Comparison of ENCODE assay signal across 8 mouse cellular contexts in genomic region chr9:43107187-43107517, GRCm38 (mm10). TPM values are rescaled to one million over a fixed set of nuclear protein-coding genes. Genes with fewer than 3 reads are reported as not detected.
DNase-seq lines count a peak whose midpoint lies in the region; ATAC-seq and TF ChIP-seq lines count a peak whose summit lies in the region.

Arhgef12 (minus strand) TSS chr9:43107239.

- H3K9ac ChIP-seq in heart, adult 2 months (ENCODE audit: low read depth, low read length) = peak within 1 kb of the TSS; percentile 84
- H3K9ac ChIP-seq in limb, embryonic 12.5 days (replicated peaks) = peak within 1 kb of the TSS; percentile 95
- H3K9ac ChIP-seq in midbrain, embryonic 16.5 days (ENCODE audit: low read depth, low read length) = peak within 1 kb of the TSS; percentile 90; the same call in 1 of the 2 replicates

- peak within 1 kb of the TSS; percentile 55 for H3K4me3 ChIP-seq in C2C12 (ENCODE audit: insufficient read depth, poor library complexity, severe bottlenecking)
- peak within 1 kb of the TSS; percentile 90 for H3K4me3 ChIP-seq in heart, adult 2 months
- peak within 1 kb of the TSS; percentile 66 for H3K4me3 ChIP-seq in kidney, adult 2 months (ENCODE audit: insufficient read depth, low read depth, low read length)
- H3K4me3 ChIP-seq in limb, embryonic 12.5 days (replicated peaks) = peak within 1 kb of the TSS; percentile 91
- H3K4me3 ChIP-seq in midbrain, embryonic 16.5 days (ENCODE audit: low read depth, low read length) = peak within 1 kb of the TSS; percentile 94

- DNase-seq in adipocyte (ENCODE audit: low spot score) = peak; percentile 91
- DNase-seq in embryo, embryonic 9.5 days (ENCODE audit: extremely low spot score) = peak; percentile 39
- DNase-seq in heart, adult 2 months = peak; percentile 60 to 74
- DNase-seq in kidney, adult 2 months = peak; percentile 87
- DNase-seq in c-Kit-positive CD71-positive TER-119-positive erythroid progenitor cells, embryonic 14.5 days (ENCODE audit: low spot score) = no peak

- H3K9me3 ChIP-seq in limb, embryonic 12.5 days = no peaks in the 10 kb centered on the region
- H3K9me3 ChIP-seq in midbrain, embryonic 16.5 days (replicated peaks; ENCODE audit: control insufficient read depth, low read length, poor library complexity, severe bottlenecking) = no peaks in the 10 kb centered on the region

- H3K36me3 ChIP-seq in C2C12 (ENCODE audit: control insufficient read depth, insufficient read depth) = no peaks in the 10 kb centered on the region
- H3K36me3 ChIP-seq in heart, adult 2 months (ENCODE audit: control insufficient read depth, insufficient read depth, low read length) = peaks cover 4% of the 10 kb centered on the region
- H3K36me3 ChIP-seq in kidney, adult 2 months (ENCODE audit: control insufficient read depth, insufficient read depth, low read length) = no peaks in the 10 kb centered on the region
- peaks cover 19% of the 10 kb centered on the region for H3K36me3 ChIP-seq in limb, embryonic 12.5 days
- no peaks in the 10 kb centered on the region for H3K36me3 ChIP-seq in midbrain, embryonic 16.5 days (ENCODE audit: control insufficient read depth, insufficient read depth, low read length)

- H3K4me1 ChIP-seq in heart, adult 2 months (ENCODE audit: control insufficient read depth, insufficient read depth, low read length) = peaks cover 14% of the 10 kb centered on the region
- H3K4me1 ChIP-seq in kidney, adult 2 months (ENCODE audit: control insufficient read depth, insufficient read depth, low read length) = peaks cover 18% of the 10 kb centered on the region
- H3K4me1 ChIP-seq in limb, embryonic 12.5 days (replicated peaks) = peaks cover 27% of the 10 kb centered on the region
- H3K4me1 ChIP-seq in midbrain, embryonic 16.5 days (ENCODE audit: control insufficient read depth, insufficient read depth, low read length) = peaks cover 27% of the 10 kb centered on the region

- peak; percentile 42 for TF ChIP-seq CTCF in C2C12 (IDR thresholded peaks at IDR 0.05; ENCODE audit: control insufficient read depth, insufficient read depth, insufficient read length)
- peak; percentile 82 for TF ChIP-seq CTCF in heart, adult 2 months (IDR thresholded peaks at IDR 0.05)
- TF ChIP-seq CTCF in kidney, adult 2 months (conservative IDR thresholded peaks at IDR 0.05; ENCODE audit: insufficient read depth, insufficient read length, low read depth, low read length) = peak; percentile 61

- intact Hi-C loops in heart, adult 2 months (cut with DNase I) = loop anchor here (1.0 kb wide), 1 partner anchor 107 kb away; no protein-coding TSS in a partner anchor

- H3K27ac ChIP-seq in heart, adult 2 months = peak within 1 kb of the TSS; percentile 98
- H3K27ac ChIP-seq in kidney, adult 2 months (ENCODE audit: insufficient read depth, low read depth, low read length) = peak within 1 kb of the TSS; percentile 96
- H3K27ac ChIP-seq in limb, embryonic 12.5 days = peak within 1 kb of the TSS; percentile 95
- peak within 1 kb of the TSS; percentile 89; the same call in 1 of the 2 replicates for H3K27ac ChIP-seq in midbrain, embryonic 16.5 days (ENCODE audit: low read length)

- no peak for ATAC-seq in limb, embryonic 12.5 days (ENCODE audit: insufficient number of reproducible peaks, insufficient read depth, low FRiP score, low TSS enrichment, low read depth)
- no peak for ATAC-seq in midbrain, embryonic 16.5 days

- H3K79me3 ChIP-seq in C2C12 (ENCODE audit: low read depth) = peaks cover 31% of the 10 kb centered on the region

- peak within 1 kb of the TSS; percentile 87 for H3K4me2 ChIP-seq in limb, embryonic 12.5 days
- H3K4me2 ChIP-seq in midbrain, embryonic 16.5 days (ENCODE audit: low read length) = peak within 1 kb of the TSS; percentile 87

- 3% methylated on average over 10 of the region's 10 CpGs for WGBS in heart, adult 2 months
- 2% methylated on average over 10 of the region's 10 CpGs for WGBS in kidney, adult 2 months
- 33% methylated on average over 10 of the region's 10 CpGs for WGBS in limb, embryonic 12.5 days
- 34% methylated on average over 10 of the region's 10 CpGs for WGBS in midbrain, embryonic 16.5 days

- peaks cover 34% of the 10 kb centered on the region for H3K79me2 ChIP-seq in C2C12 (ENCODE audit: control insufficient read depth, insufficient read depth)
- H3K79me2 ChIP-seq in heart, adult 2 months (replicated peaks; ENCODE audit: control insufficient read depth, insufficient read depth, low read length) = peaks cover 3% of the 10 kb centered on the region; the same call in 1 of the 2 replicates

- peak within 1 kb of the TSS; percentile 72 for H3ac ChIP-seq in C2C12 (ENCODE audit: control insufficient read depth, insufficient read length, low read depth)

- H3K27me3 ChIP-seq in C2C12 (ENCODE audit: control insufficient read depth, insufficient read depth, insufficient read length) = no peaks in the 10 kb centered on the region
- H3K27me3 ChIP-seq in heart, adult 2 months (ENCODE audit: control insufficient read depth, insufficient read depth, low read length) = no peaks in the 10 kb centered on the region
- H3K27me3 ChIP-seq in kidney, adult 2 months (replicated peaks; ENCODE audit: control insufficient read depth, insufficient read depth, low read length) = no peaks in the 10 kb centered on the region
- no peaks in the 10 kb centered on the region for H3K27me3 ChIP-seq in limb, embryonic 12.5 days
- H3K27me3 ChIP-seq in midbrain, embryonic 16.5 days (ENCODE audit: control insufficient read depth, insufficient read depth, low read depth, low read length) = no peaks in the 10 kb centered on the region

- peak; percentile 38 for TF ChIP-seq POLR2A in heart, adult 2 months (IDR thresholded peaks at IDR 0.05; ENCODE audit: insufficient read depth, low read depth, low read length)
- no peak for TF ChIP-seq POLR2A in kidney, adult 2 months (IDR thresholded peaks at IDR 0.05; ENCODE audit: low read depth, low read length)

- peak; percentile 75; the same call in 1 of the 2 replicates for TF ChIP-seq EP300 in heart, adult 2 months (IDR thresholded peaks at IDR 0.05; ENCODE audit: insufficient read depth, low read depth, low read length)

TF ChIP-seq in C2C12, 6 proteins besides CTCF, POLR2A, EP300 and RAD21:
- TF ChIP-seq USF1 (IDR thresholded peaks at IDR 0.05; ENCODE audit: low read depth) = no peak
- no peak for TF ChIP-seq FOSL1 (IDR thresholded peaks at IDR 0.05; ENCODE audit: insufficient read depth, low read length, poor library complexity, severe bottlenecking)
- no peak for TF ChIP-seq CEBPB (IDR thresholded peaks at IDR 0.05; ENCODE audit: low read depth)

RNA-seq across cellular contexts. Expression of gene Arhgef12, which starts in this region (rescaled TPM):
- polyA plus RNA-seq in C2C12 (2012; fragmentation: generic; extraction: Trizol) = 13.8 TPM
- 100 to 1,000 TPM; 136 to 150 TPM for total RNA-seq in heart, adult 2 months (2021)
- 34.8 and 66.4 TPM in 2 replicates for polyA plus RNA-seq in heart, adult 2 months (2012; rRNA removed)
- 47.6 and 48.0 TPM in 2 replicates for polyA plus RNA-seq in kidney, adult 2 months (2012; rRNA removed)
- polyA plus RNA-seq in limb, embryonic 12.5 days (2016; fragmentation: Nextera tagmentation; extraction: Ambion mirVana) = 14.8 and 16.9 TPM in 2 replicates
- polyA plus RNA-seq in midbrain, embryonic 16.5 days (2015; fragmentation: Nextera tagmentation; extraction: Ambion mirVana) = 22.1 and 23.6 TPM in 2 replicates
